22 mouse cellular contexts compared by ENCODE assay signal in genomic region chr1:155111491-155111890, GRCm38 (mm10). TPM values are rescaled to one million over a fixed set of nuclear protein-coding genes. Genes with fewer than 3 reads are reported as not detected.
A peak's percentile ranks its signal among the peaks of the same experiment; 100 is the strongest.
DNase-seq lines count a peak whose midpoint lies in the region; ATAC-seq and TF ChIP-seq lines count a peak whose summit lies in the region.
"Had no signal": no experiment of that assay in that cellular context is flagged by ENCODE, and none has a peak within 500 bp of the region (broad histone marks: within the 10 kb centered on the region; RNA-seq: fewer than 3 reads in every experiment).

No protein-coding gene starts in this region.

- TF ChIP-seq POLR2A in embryonic fibroblast, embryonic 13.5 days (IDR thresholded peaks at IDR 0.05; ENCODE audit: low read depth, low read length): no peak

- H3K9me3 ChIP-seq in midbrain, embryonic 10.5 days (replicated peaks): no peaks in the 10 kb centered on the region
- no peaks in the 10 kb centered on the region for H3K9me3 ChIP-seq in midbrain, postnatal 0 days (ENCODE audit: low read length)
- H3K9me3 ChIP-seq: limb, embryonic 10.5 days; megakaryocyte, embryonic 14.5 days had no signal

- ATAC-seq in midbrain, postnatal 0 days (ENCODE audit: low FRiP score): no peak
- ATAC-seq: inflammation-experienced regulatory T-cells, adult 6 months had no signal

- peaks cover 93% of the 10 kb centered on the region for H3K27me3 ChIP-seq in midbrain, embryonic 10.5 days (ENCODE audit: low read depth, poor library complexity, severe bottlenecking)
- H3K27me3 ChIP-seq in midbrain, postnatal 0 days (ENCODE audit: insufficient read depth, low read length): no peaks in the 10 kb centered on the region

- H3K4me3 ChIP-seq in embryonic fibroblast, embryonic 13.5 days (ENCODE audit: insufficient read depth, low read length): no peak overlapping the region
- no peak overlapping the region for H3K4me3 ChIP-seq in midbrain, embryonic 10.5 days
- no peak overlapping the region for H3K4me3 ChIP-seq in midbrain, postnatal 0 days (ENCODE audit: low read depth, low read length)
- H3K4me3 ChIP-seq: limb, embryonic 10.5 days; megakaryocyte, embryonic 14.5 days; myocyte had no signal

- no peaks in the 10 kb centered on the region for H3K36me3 ChIP-seq in midbrain, embryonic 10.5 days
- H3K36me3 ChIP-seq in midbrain, postnatal 0 days (ENCODE audit: insufficient read depth, low read length): no peaks in the 10 kb centered on the region
- H3K36me3 ChIP-seq: limb, embryonic 10.5 days had no signal

- 5% methylated on average over 6 of the region's 6 CpGs for WGBS in midbrain, embryonic 10.5 days
- WGBS in midbrain, postnatal 0 days: 21% methylated on average over 6 of the region's 6 CpGs

- peaks cover 12% of the 10 kb centered on the region for H3K4me1 ChIP-seq in embryonic fibroblast, embryonic 13.5 days (ENCODE audit: control insufficient read depth, insufficient read depth, low read length)
- H3K4me1 ChIP-seq in midbrain, embryonic 10.5 days: peaks cover 77% of the 10 kb centered on the region
- peaks cover 6% of the 10 kb centered on the region for H3K4me1 ChIP-seq in midbrain, postnatal 0 days (ENCODE audit: insufficient read depth, low read length)

- peak; percentile 70 for DNase-seq in retina, postnatal 1 day
- no peak for DNase-seq in retina, embryonic 14.5 days (ENCODE audit: low spot score)
- peak; percentile 22 for DNase-seq in midbrain, embryonic 10.5 days (ENCODE audit: low spot score)
- peak; percentile 19 for DNase-seq in midbrain, postnatal 0 days (ENCODE audit: low spot score)
- DNase-seq in adipocyte (ENCODE audit: low spot score): no peak
- DNase-seq in right cerebral cortex, postnatal 14 days: no peak
- DNase-seq in Muller cell, postnatal 12 days (ENCODE audit: inconsistent ontology term): no peak
- DNase-seq: adrenal gland, postnatal 10 days; cerebellum, adult 11 months; cerebellum, postnatal 25 days; embryo, embryonic 11 days; kidney, adult 8-10 months; kidney, postnatal 25 days; lung, adult 18-20 months; lung, postnatal 14 days; thymus, adult 2 months had no signal

- H3K27ac ChIP-seq in embryonic fibroblast, embryonic 13.5 days (ENCODE audit: insufficient read depth, low read length): peak overlapping the region; percentile 10; the same call in 1 of the 2 replicates
- peak overlapping the region; percentile 42; the same call in 1 of the 2 replicates for H3K27ac ChIP-seq in midbrain, embryonic 10.5 days (replicated peaks)
- peak overlapping the region; percentile 43 for H3K27ac ChIP-seq in midbrain, postnatal 0 days (ENCODE audit: low read depth, low read length)
- H3K27ac ChIP-seq: limb, embryonic 10.5 days had no signal

- TF ChIP-seq CTCF in embryonic fibroblast, embryonic 13.5 days (IDR thresholded peaks at IDR 0.05; ENCODE audit: borderline replicate concordance, insufficient read depth, low read length): no peak
- no peak for TF ChIP-seq CTCF in midbrain, postnatal 0 days (IDR thresholded peaks at IDR 0.05)

- no peak overlapping the region for H3K4me2 ChIP-seq in midbrain, postnatal 0 days (ENCODE audit: low read depth, low read length, poor library complexity, severe bottlenecking)
- H3K4me2 ChIP-seq: liver, embryonic 11.5 days had no signal

- H3K9ac ChIP-seq in midbrain, postnatal 0 days (replicated peaks; ENCODE audit: low read length, poor library complexity, severe bottlenecking): no peak overlapping the region

RNA-seq across cellular contexts. Expression of gene Ier5, which starts 12.1 kb away (rescaled TPM):
- polyA plus RNA-seq in embryonic fibroblast, embryonic 13.5 days (2011; ENCODE audit: insufficient read length, low read depth, missing spikeins): 37.2 and 48.4 TPM in 2 replicates
- 4.0 and 4.3 TPM in 2 replicates for polyA plus RNA-seq in midbrain, embryonic 10.5 days (2016; fragmentation: Nextera tagmentation; extraction: Ambion mirVana)
- total RNA-seq in midbrain, postnatal 0 days (2014; rRNA removed): 30.1 and 44.2 TPM in 2 replicates
- 3.9 and 4.0 TPM in 2 replicates for polyA plus RNA-seq in midbrain, postnatal 0 days (2015; fragmentation: Nextera tagmentation; extraction: Ambion mirVana)

RNA-seq across cellular contexts. Expression of gene Mr1, which starts 35.1 kb away (rescaled TPM):
- 13.4 and 13.8 TPM in 2 replicates for polyA plus RNA-seq in embryonic fibroblast, embryonic 13.5 days (2011; ENCODE audit: insufficient read length, low read depth, missing spikeins)
- polyA plus RNA-seq in midbrain, embryonic 10.5 days (2016; fragmentation: Nextera tagmentation; extraction: Ambion mirVana): 0.37 and 0.48 TPM in 2 replicates
- total RNA-seq in midbrain, postnatal 0 days (2014; rRNA removed): 2.9 and 5.1 TPM in 2 replicates
- polyA plus RNA-seq in midbrain, postnatal 0 days (2015; fragmentation: Nextera tagmentation; extraction: Ambion mirVana): 1.8 and 2.6 TPM in 2 replicates

RNA-seq across cellular contexts. Expression of gene Stx6, which starts 47.0 kb away (rescaled TPM):
- polyA plus RNA-seq in embryonic fibroblast, embryonic 13.5 days (2011; ENCODE audit: insufficient read length, low read depth, missing spikeins): 54.3 and 58.8 TPM in 2 replicates
- polyA plus RNA-seq in midbrain, embryonic 10.5 days (2016; fragmentation: Nextera tagmentation; extraction: Ambion mirVana): 78.2 and 92.5 TPM in 2 replicates
- total RNA-seq in midbrain, postnatal 0 days (2014; rRNA removed): 86.8 and 114 TPM in 2 replicates
- polyA plus RNA-seq in midbrain, postnatal 0 days (2015; fragmentation: Nextera tagmentation; extraction: Ambion mirVana): 75.3 and 81.8 TPM in 2 replicates

Comparison
In these comparisons a context has a peak if more than half of its experiments do, and no peak if none do; other contexts are left out.
1. DNase-seq: peak in retina, postnatal 1 day (single experiment), midbrain, embryonic 10.5 days (single experiment) and midbrain, postnatal 0 days (single experiment); none in retina, embryonic 14.5 days (single experiment), adipocyte (single experiment), right cerebral cortex, postnatal 14 days (single experiment) and Muller cell, postnatal 12 days (single experiment).
2. Peak in every context shown above with its lines, with median percentiles within 50 percentile points of each other: H3K27ac ChIP-seq.